Mouse (Mus musculus): Measurements from ENCODE around the gene Vps45. TPM values are rescaled to one million over a fixed set of nuclear protein-coding genes. Genes with fewer than 3 reads are reported as not detected.

Vps45 gene
- 10 to 100 TPM in 1 of 2 experiments, 1 to 10 TPM in 1; 9.4 to 19.2 TPM for total RNA-seq (2023)

GRCm38 (mm10) chr3:96058231-96058896 is at the start of gene Vps45:
Gene Vps45 (minus strand): TSS chr3:96058466.

GRCm38 (mm10) chr3:96104261-96105065 is 46.2 kb upstream of the Vps45 start, which contains the start of gene Otud7b:
Gene Otud7b (plus strand): TSS chr3:96104527.

GRCm38 (mm10) chr3:95995802-95996428 is 62.4 kb downstream of the Vps45 start, which contains the start of gene Plekho1:
Gene Plekho1 (minus strand): TSS chr3:95996001.

Other genes starting within 250 kb of the Vps45 start
- gene Rprd2, start 239.6 kb downstream of the Vps45 start, total RNA-seq (2023): 100 to 1,000 TPM; 107 to 116 TPM
- gene Prpf3, start 202.6 kb downstream of the Vps45 start, total RNA-seq (2023): 10 to 100 TPM; 82.0 to 90.5 TPM
- gene Mrps21, start 186.9 kb downstream of the Vps45 start, total RNA-seq (2023): 100 to 1,000 TPM in 1 of 2 experiments, 10 to 100 TPM in 1; 95.6 to 108 TPM
- gene Ciart, start 176.2 kb downstream of the Vps45 start, total RNA-seq (2023): 10 to 100 TPM; 12.9 to 18.1 TPM
- under 1 TPM in 1 of 2 experiments, not detected in 1; 0.96 TPM for gene BC028528, start 166.5 kb downstream of the Vps45 start, total RNA-seq (2023)
- 10 to 100 TPM; 49.9 to 71.5 TPM for gene Aph1a, start 164.5 kb downstream of the Vps45 start, total RNA-seq (2023)
- not detected for gene Car14, start 153.8 kb downstream of the Vps45 start, total RNA-seq (2023)
- gene Anp32e, start 129.2 kb downstream of the Vps45 start, total RNA-seq (2023): 100 to 1,000 TPM; 102 to 115 TPM
- 10 to 100 TPM; 28.1 to 40.0 TPM for gene Plekho1, start 62.5 kb downstream of the Vps45 start, total RNA-seq (2023)
- 10 to 100 TPM; 18.1 to 27.4 TPM for gene Otud7b, start 46.1 kb upstream of the Vps45 start, total RNA-seq (2023)
- gene Mtmr11, start 103.5 kb upstream of the Vps45 start, total RNA-seq (2023): 1 to 10 TPM; 3.1 to 3.6 TPM
- gene Sf3b4, start 113.9 kb upstream of the Vps45 start, total RNA-seq (2023): 10 to 100 TPM; 80.9 to 82.9 TPM
- gene Sv2a, start 122.7 kb upstream of the Vps45 start, total RNA-seq (2023): 1 to 10 TPM; 4.0 to 6.6 TPM
- gene Bola1, start 161.2 kb upstream of the Vps45 start, total RNA-seq (2023): 1 to 10 TPM; 7.1 to 8.5 TPM
- 1 to 10 TPM; 3.0 to 5.2 TPM for gene Hist2h2ab, start 161.4 kb upstream of the Vps45 start, total RNA-seq (2023)
- gene Hist2h2ac, start 162.4 kb upstream of the Vps45 start, total RNA-seq (2023): 10 to 100 TPM; 68.9 to 78.6 TPM
- gene Hist2h2be, start 162.7 kb upstream of the Vps45 start, total RNA-seq (2023): 1 to 10 TPM; 3.0 to 3.7 TPM
- gene Hist2h3c2, start 180.7 kb upstream of the Vps45 start, total RNA-seq (2023): 10 to 100 TPM in 1 of 2 experiments, 1 to 10 TPM in 1; 4.5 to 37.9 TPM
- gene Hist2h2aa2, start 181.8 kb upstream of the Vps45 start, total RNA-seq (2023): 100 to 1,000 TPM; 364 to 479 TPM
- 1 to 10 TPM in 1 of 2 experiments, not detected in 1; 5.6 TPM for gene Hist2h2aa1, start 187.0 kb upstream of the Vps45 start, total RNA-seq (2023)
- not detected for gene Hist2h3c1, start 188.2 kb upstream of the Vps45 start, total RNA-seq (2023)
- 10 to 100 TPM; 49.6 to 70.8 TPM for gene Hist2h4, start 204.8 kb upstream of the Vps45 start, total RNA-seq (2023)
- gene Hist2h3b, start 210.2 kb upstream of the Vps45 start, total RNA-seq (2023): 100 to 1,000 TPM in 1 of 2 experiments, 10 to 100 TPM in 1; 86.0 to 219 TPM
- 100 to 1,000 TPM; 184 to 294 TPM for gene Hist2h2bb, start 211.3 kb upstream of the Vps45 start, total RNA-seq (2023)
- gene Fcgr1, start 235.5 kb upstream of the Vps45 start, total RNA-seq (2023): not detected